Mouse (Mus musculus): ENCODE measurements at regions not wholly inside any gene's neighbourhood (a gene's known extent, or its start where the extent isn't known, plus 50 kb on each side); places are given as distances from the start of the nearest gene placed in this dataset.

DNA sequence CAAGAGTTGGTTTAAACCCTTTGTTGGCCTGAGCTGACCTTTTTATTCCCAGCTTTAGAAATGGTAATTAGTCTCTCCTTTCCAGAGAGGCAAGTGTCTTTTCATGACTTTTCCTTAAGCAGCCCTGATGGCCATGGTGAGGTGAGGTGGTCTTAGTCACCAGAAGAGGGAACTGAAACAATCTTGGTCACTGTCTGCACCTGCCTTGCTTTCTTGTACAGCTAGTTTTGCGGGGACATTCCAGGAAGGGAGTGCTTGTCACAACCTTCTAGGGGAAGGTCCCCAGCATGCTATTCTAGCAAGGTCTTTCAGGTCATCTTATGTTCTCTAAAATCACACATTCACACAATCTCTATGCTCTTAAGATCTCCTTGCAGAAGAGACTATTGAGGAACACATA, 122.6 kb upstream of the Pcdh17 start:
- DNase-seq (ENCODE audit: low spot score) (no peak), ATAC-seq (ENCODE audit: insufficient read depth, low read depth) (no peak)
- WGBS: 57% methylated on average over 1 of the region's 1 CpGs
- Histone ChIP-seq H3K27ac (ENCODE audit: low read depth) (no peak overlapping the region), H3K27me3 (ENCODE audit: control insufficient read depth, insufficient read depth, low read length) (no peaks in the 10 kb centered on the region), H3K9ac (replicated peaks; ENCODE audit: low read depth, low read length) (no peak overlapping the region), H3K4me3 (ENCODE audit: low read depth, low read length) (no peak overlapping the region), H3K4me1 (ENCODE audit: control insufficient read depth, insufficient read depth) (no peaks in the 10 kb centered on the region), H3K9me3 (replicated peaks; ENCODE audit: control insufficient read depth, low read length) (no peaks in the 10 kb centered on the region), H3K36me3 (replicated peaks; ENCODE audit: control insufficient read depth, insufficient read depth, low read length) (no peaks in the 10 kb centered on the region), H3K4me2 (ENCODE audit: low read depth, low read length) (no peak overlapping the region)
- no peak for TF ChIP-seq EP300 (IDR thresholded peaks at IDR 0.05; ENCODE audit: low read depth)
- no peak for TF ChIP-seq CTCF (IDR thresholded peaks at IDR 0.05; ENCODE audit: low read depth)

DNA sequence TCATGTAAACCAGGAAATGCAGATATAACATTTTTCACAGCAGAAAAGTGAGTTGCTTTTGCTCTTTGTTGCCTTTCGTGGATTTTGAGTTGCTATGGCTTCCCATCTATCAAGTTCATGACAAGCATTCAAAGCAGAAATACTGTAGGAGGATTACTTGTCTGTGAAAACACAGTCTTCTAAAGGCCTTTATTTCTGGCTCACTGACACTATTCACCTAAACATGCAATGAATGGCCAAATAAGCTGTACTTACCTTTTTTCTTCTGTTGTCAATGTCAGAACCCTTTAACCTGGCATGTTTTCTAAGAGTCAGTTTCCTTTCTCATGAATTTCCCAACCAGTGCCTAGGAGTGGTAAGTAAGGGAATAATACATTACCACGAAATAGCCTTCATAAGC, 103.8 kb upstream of the Pcdh17 start:
- H3K36me3 ChIP-seq (replicated peaks; ENCODE audit: control insufficient read depth, insufficient read depth, low read length): no peaks in the 10 kb centered on the region
- no peaks in the 10 kb centered on the region for H3K27me3 ChIP-seq (ENCODE audit: control insufficient read depth, insufficient read depth, low read length)
- 67% methylated on average over 2 of the region's 2 CpGs for WGBS
- no peak for ATAC-seq (ENCODE audit: insufficient read depth, low read depth)
- no peak overlapping the region for H3K9ac ChIP-seq (replicated peaks; ENCODE audit: low read depth, low read length)
- H3K27ac ChIP-seq (ENCODE audit: low read depth): no peak overlapping the region
- H3K4me1 ChIP-seq (ENCODE audit: control insufficient read depth, insufficient read depth): no peaks in the 10 kb centered on the region
- H3K4me2 ChIP-seq (ENCODE audit: low read depth, low read length): no peak overlapping the region
- H3K9me3 ChIP-seq (replicated peaks; ENCODE audit: control insufficient read depth, low read length): no peaks in the 10 kb centered on the region
- no peak for DNase-seq (ENCODE audit: low spot score)
- no peak overlapping the region for H3K4me3 ChIP-seq (ENCODE audit: low read depth, low read length)
- TF ChIP-seq EP300 (IDR thresholded peaks at IDR 0.05; ENCODE audit: low read depth) (no peak), CTCF (IDR thresholded peaks at IDR 0.05; ENCODE audit: low read depth) (no peak)

Data from heart, postnatal 0 days (tissue).